8 mouse cellular contexts compared by ENCODE assay signal in the genomic region with DNA sequence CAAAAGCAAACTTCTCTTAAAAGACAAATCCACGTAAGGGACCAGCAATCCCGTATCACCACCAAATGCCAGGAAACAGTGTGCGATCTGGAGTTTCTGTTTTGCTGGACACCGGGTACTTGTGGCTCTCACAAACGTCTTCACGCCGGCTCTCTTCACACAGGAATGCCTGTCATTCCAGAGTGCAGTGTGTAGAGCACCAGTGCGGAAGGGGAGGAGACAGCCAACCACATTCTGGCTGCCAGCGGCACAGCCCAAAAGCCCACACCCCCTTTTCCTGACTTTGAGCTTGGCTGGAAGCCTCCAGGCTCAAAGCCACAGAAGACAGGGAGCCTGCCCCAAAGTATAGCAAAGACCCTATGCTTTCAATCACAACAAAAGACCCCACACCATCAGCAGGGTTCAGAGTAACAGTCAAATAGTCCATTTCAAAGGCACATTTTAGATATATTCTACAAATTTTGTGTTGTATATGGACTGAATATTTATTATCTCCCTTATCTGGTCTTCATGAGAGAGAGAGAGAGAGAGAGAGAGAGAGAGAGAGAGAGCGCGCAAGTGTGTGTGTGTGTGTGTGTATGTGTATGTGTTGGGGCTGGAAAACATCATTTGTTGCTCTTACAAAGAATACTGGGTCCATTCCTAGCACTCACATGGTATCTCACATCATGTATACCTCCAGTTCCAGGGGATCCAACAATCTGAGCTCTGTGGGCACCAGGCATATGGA. TPM values are rescaled to one million over a fixed set of nuclear protein-coding genes. Genes with fewer than 3 reads are reported as not detected.
A peak's percentile ranks its signal among the peaks of the same experiment; 100 is the strongest.
DNase-seq lines count a peak whose midpoint lies in the region; ATAC-seq and TF ChIP-seq lines count a peak whose summit lies in the region.

No protein-coding gene starts in this region.

- ATAC-seq in embryonic facial prominence, embryonic 13.5 days (ENCODE audit: insufficient number of reproducible peaks, insufficient read depth, low FRiP score, low TSS enrichment, low read depth) = no peak
- ATAC-seq in lung, embryonic 15.5 days (ENCODE audit: borderline replicate concordance, extremely low read depth, low FRiP score, low TSS enrichment) = peak; percentile 94

- peaks cover 18% of the 10 kb centered on the region for H3K4me1 ChIP-seq in embryonic facial prominence, embryonic 13.5 days
- H3K4me1 ChIP-seq in lung, embryonic 15.5 days = peaks cover 20% of the 10 kb centered on the region
- H3K4me1 ChIP-seq in thymus, adult 2 months (replicated peaks; ENCODE audit: control insufficient read depth, insufficient read depth, low read length) = no peaks in the 10 kb centered on the region

- 25% methylated on average over 11 of the region's 11 CpGs for WGBS in embryonic facial prominence, embryonic 13.5 days
- 11% methylated on average over 11 of the region's 11 CpGs for WGBS in lung, embryonic 15.5 days
- 36% methylated on average over 11 of the region's 11 CpGs for WGBS in thymus, adult 2 months

- no peaks in the 10 kb centered on the region for H3K9me3 ChIP-seq in embryonic facial prominence, embryonic 13.5 days
- H3K9me3 ChIP-seq in lung, embryonic 15.5 days = no peaks in the 10 kb centered on the region

- H3K27me3 ChIP-seq in embryonic facial prominence, embryonic 13.5 days = no peaks in the 10 kb centered on the region
- no peaks in the 10 kb centered on the region for H3K27me3 ChIP-seq in lung, embryonic 15.5 days
- H3K27me3 ChIP-seq in thymus, adult 2 months (ENCODE audit: control insufficient read depth, insufficient read depth, low read length) = no peaks in the 10 kb centered on the region

- H3K9ac ChIP-seq in embryonic facial prominence, embryonic 13.5 days = peak overlapping the region; percentile 23; the same call in 1 of the 2 replicates
- H3K9ac ChIP-seq in lung, embryonic 15.5 days = 0 out of 2 replicates have a peak overlapping the region, but pooled peaks have one; percentile 5

- TF ChIP-seq CTCF in thymus, adult 2 months (IDR thresholded peaks at IDR 0.05; ENCODE audit: borderline replicate concordance, control insufficient read depth, extremely low read depth, insufficient read depth, low read length, poor library complexity) = no peak

- H3K27ac ChIP-seq in embryonic facial prominence, embryonic 13.5 days = peak overlapping the region; percentile 44
- peak overlapping the region; percentile 55 for H3K27ac ChIP-seq in lung, embryonic 15.5 days
- H3K27ac ChIP-seq in thymus, adult 2 months (ENCODE audit: control insufficient read depth, insufficient read depth, low read length) = no peak overlapping the region

- H3K4me3 ChIP-seq in embryonic facial prominence, embryonic 13.5 days = peak overlapping the region; percentile 29
- H3K4me3 ChIP-seq in lung, embryonic 15.5 days = peak overlapping the region; percentile 35
- no peak overlapping the region for H3K4me3 ChIP-seq in thymus, adult 2 months (ENCODE audit: control insufficient read depth, insufficient read depth, low read length)

- no peak for TF ChIP-seq POLR2A in thymus, adult 2 months (IDR thresholded peaks at IDR 0.05; ENCODE audit: control insufficient read depth, extremely low read depth, insufficient read depth, low read length, poor library complexity)

- H3K36me3 ChIP-seq in embryonic facial prominence, embryonic 13.5 days = no peaks in the 10 kb centered on the region
- no peaks in the 10 kb centered on the region for H3K36me3 ChIP-seq in lung, embryonic 15.5 days
- no peaks in the 10 kb centered on the region for H3K36me3 ChIP-seq in thymus, adult 2 months (ENCODE audit: control insufficient read depth, insufficient read depth, low read length)

- H3K4me2 ChIP-seq in embryonic facial prominence, embryonic 13.5 days = peak overlapping the region; percentile 54
- peak overlapping the region; percentile 56 for H3K4me2 ChIP-seq in lung, embryonic 15.5 days

- peak; percentile 38 to 46 for DNase-seq in right cerebral cortex, postnatal 10 days (ENCODE audit: low spot score in 2 of 2)
- DNase-seq in right cerebral cortex, postnatal 36 days (ENCODE audit: low spot score in 2 of 2) = no peak
- DNase-seq in heart, adult 9 months (ENCODE audit: low spot score in 2 of 2) = peak; percentile 89 to 90
- peak; percentile 85 to 86 for DNase-seq in kidney, adult 8-10 months
- peak; percentile 9 for DNase-seq in ovary, postnatal 10 days (ENCODE audit: low spot score)
- DNase-seq in thymus, adult 2 months = no peak

RNA-seq across cellular contexts. Expression of a gene that starts 24.1 kb away (rescaled TPM):
- polyA plus RNA-seq in embryonic facial prominence, embryonic 13.5 days (2015; fragmentation: Nextera tagmentation; extraction: Ambion mirVana) = 22.7 and 23.6 TPM in 2 replicates
- 17.6 and 18.7 TPM in 2 replicates for polyA plus RNA-seq in lung, embryonic 15.5 days (2015; fragmentation: Nextera tagmentation; extraction: Ambion mirVana)
- 11.3 and 13.0 TPM in 2 replicates for polyA plus RNA-seq in thymus, adult 2 months (2012; rRNA removed)

RNA-seq across cellular contexts. Expression of a gene that starts 44.8 kb away (rescaled TPM):
- polyA plus RNA-seq in embryonic facial prominence, embryonic 13.5 days (2015; fragmentation: Nextera tagmentation; extraction: Ambion mirVana) = 74.1 and 81.9 TPM in 2 replicates
- 89.2 and 92.6 TPM in 2 replicates for polyA plus RNA-seq in lung, embryonic 15.5 days (2015; fragmentation: Nextera tagmentation; extraction: Ambion mirVana)
- 31.9 and 40.8 TPM in 2 replicates for polyA plus RNA-seq in thymus, adult 2 months (2012; rRNA removed)

Comparison
In these comparisons a context has a peak if more than half of its experiments do, and no peak if none do; other contexts are left out.
1. DNase-seq: peak in right cerebral cortex, postnatal 10 days (2 of 2), heart, adult 9 months (2 of 2), kidney, adult 8-10 months (2 of 2) and ovary, postnatal 10 days (single experiment); none in right cerebral cortex, postnatal 36 days (0 of 2) and thymus, adult 2 months (single experiment).